Mouse (Mus musculus): ENCODE measurements around the gene Gpr19. TPM values are rescaled to one million over a fixed set of nuclear protein-coding genes. Genes with fewer than 3 reads are reported as not detected.

Gene Gpr19
- polyA plus RNA-seq, 1 experiment from 2014 or later, result 37.0 TPM

GRCm38 (mm10) chr6:134840346-134840745, 58.0 kb downstream of the Gpr19 start:
- Histone ChIP-seq H3K4me1 (no peaks in the 10 kb centered on the region), H3K27ac (replicated peaks) (no peak overlapping the region), H3K4me2 (no peak overlapping the region), H3K9ac (replicated peaks) (no peak overlapping the region), H3K27me3 (replicated peaks) (no peaks in the 10 kb centered on the region), H3K36me3 (peaks cover 7% of the 10 kb centered on the region; the same call in 1 of the 2 replicates), H3K4me3 (replicated peaks) (no peak overlapping the region), H3K9me3 (replicated peaks) (no peaks in the 10 kb centered on the region)
- ATAC-seq (ENCODE audit: low FRiP score), result no peak
- 78% methylated on average over 2 of the region's 2 CpGs for WGBS

GRCm38 (mm10) chr6:134838111-134838510, 60.3 kb downstream of the Gpr19 start:
- Histone ChIP-seq H3K4me2 (no peak overlapping the region), H3K27ac (replicated peaks) (no peak overlapping the region), H3K27me3 (replicated peaks) (no peaks in the 10 kb centered on the region), H3K9ac (replicated peaks) (no peak overlapping the region), H3K4me1 (no peaks in the 10 kb centered on the region), H3K36me3 (peaks cover 7% of the 10 kb centered on the region; the same call in 1 of the 2 replicates), H3K9me3 (replicated peaks) (no peaks in the 10 kb centered on the region), H3K4me3 (replicated peaks) (no peak overlapping the region)
- WGBS, result 93% methylated on average over 4 of the region's 4 CpGs
- ATAC-seq (ENCODE audit: low FRiP score), result no peak

- H3K27me3 ChIP-seq (replicated peaks), result no peaks in the 10 kb centered on the region
- H3K4me1 ChIP-seq, result peaks cover 10% of the 10 kb centered on the region
- no peak overlapping the region for H3K4me3 ChIP-seq (replicated peaks)
- no peak overlapping the region for H3K27ac ChIP-seq (replicated peaks)
- no peak overlapping the region for H3K9ac ChIP-seq (replicated peaks)
- H3K9me3 ChIP-seq (replicated peaks), result no peaks in the 10 kb centered on the region
- no peak for ATAC-seq (ENCODE audit: low FRiP score)
- no peak overlapping the region for H3K4me2 ChIP-seq
- 80% methylated on average over 9 of the region's 9 CpGs for WGBS
- H3K36me3 ChIP-seq, result peaks cover 7% of the 10 kb centered on the region; the same call in 1 of the 2 replicates
These were observed 63.7 kb downstream of the Gpr19 start for GRCm38 (mm10) chr6:134834585-134835251.

GRCm38 (mm10) chr6:134830776-134831175, 67.6 kb downstream of the Gpr19 start:
- peak overlapping the region; percentile 69 for H3K4me3 ChIP-seq (replicated peaks)
- H3K4me2 ChIP-seq, result peak overlapping the region; percentile 73
- no peaks in the 10 kb centered on the region for H3K36me3 ChIP-seq
- peaks cover 18% of the 10 kb centered on the region for H3K4me1 ChIP-seq
- H3K9ac ChIP-seq (replicated peaks), result peak overlapping the region; percentile 72
- no peak for ATAC-seq (ENCODE audit: low FRiP score)
- no peaks in the 10 kb centered on the region for H3K9me3 ChIP-seq (replicated peaks)
- 3% methylated on average over 10 of the region's 10 CpGs for WGBS
- peak overlapping the region; percentile 87 for H3K27ac ChIP-seq (replicated peaks)
- no peaks in the 10 kb centered on the region for H3K27me3 ChIP-seq (replicated peaks)

- H3K27ac ChIP-seq (replicated peaks), result peak within 1 kb of the TSS; percentile 87
- under 1% methylated on average over 49 of the region's 58 CpGs for WGBS
- peak; percentile 98 for ATAC-seq (ENCODE audit: low FRiP score)
- no peaks in the 10 kb centered on the region for H3K36me3 ChIP-seq
- peak within 1 kb of the TSS; percentile 73 for H3K4me2 ChIP-seq
- peak within 1 kb of the TSS; percentile 69 for H3K4me3 ChIP-seq (replicated peaks)
- no peaks in the 10 kb centered on the region for H3K27me3 ChIP-seq (replicated peaks)
- H3K9me3 ChIP-seq (replicated peaks), result no peaks in the 10 kb centered on the region
- peak within 1 kb of the TSS; percentile 72 for H3K9ac ChIP-seq (replicated peaks)
- peaks cover 18% of the 10 kb centered on the region for H3K4me1 ChIP-seq
These were observed 68.3 kb downstream of the Gpr19 start, which contains the start of gene Crebl2 for GRCm38 (mm10) chr6:134829786-134830700. Gene Crebl2, plus strand, starts transcription at chr6:134830154.

GRCm38 (mm10) chr6:134822844-134823243, 75.5 kb downstream of the Gpr19 start:
- Histone ChIP-seq H3K27ac (replicated peaks) (no peak overlapping the region), H3K9me3 (replicated peaks) (no peaks in the 10 kb centered on the region), H3K36me3 (no peaks in the 10 kb centered on the region), H3K4me2 (no peak overlapping the region), H3K4me3 (replicated peaks) (no peak overlapping the region), H3K27me3 (replicated peaks) (no peaks in the 10 kb centered on the region), H3K4me1 (no peaks in the 10 kb centered on the region), H3K9ac (replicated peaks) (no peak overlapping the region)
- ATAC-seq (ENCODE audit: low FRiP score), result no peak
- WGBS, result 72% methylated on average over 10 of the region's 10 CpGs

GRCm38 (mm10) chr6:134820411-134820810, 78.0 kb downstream of the Gpr19 start:
- Histone ChIP-seq H3K9ac (replicated peaks) (no peak overlapping the region), H3K4me2 (no peak overlapping the region)
- WGBS, result 39% methylated on average over 6 of the region's 6 CpGs

GRCm38 (mm10) chr6:134819741-134820140, 78.6 kb downstream of the Gpr19 start:
- no peaks in the 10 kb centered on the region for H3K4me1 ChIP-seq
- ATAC-seq (ENCODE audit: low FRiP score), result no peak
- no peaks in the 10 kb centered on the region for H3K27me3 ChIP-seq (replicated peaks)
- no peak overlapping the region for H3K4me2 ChIP-seq
- no peak overlapping the region for H3K4me3 ChIP-seq (replicated peaks)
- H3K9me3 ChIP-seq (replicated peaks), result no peaks in the 10 kb centered on the region
- no peaks in the 10 kb centered on the region for H3K36me3 ChIP-seq
- H3K9ac ChIP-seq (replicated peaks), result no peak overlapping the region
- 46% methylated on average over 5 of the region's 5 CpGs for WGBS
- no peak overlapping the region for H3K27ac ChIP-seq (replicated peaks)

More at GRCm38 (mm10) chr6:134820411-134820810, 78.0 kb downstream of the Gpr19 start:
- Histone ChIP-seq H3K36me3 (no peaks in the 10 kb centered on the region), H3K4me3 (replicated peaks) (no peak overlapping the region), H3K27me3 (replicated peaks) (no peaks in the 10 kb centered on the region), H3K9me3 (replicated peaks) (no peaks in the 10 kb centered on the region), H3K27ac (replicated peaks) (no peak overlapping the region), H3K4me1 (no peaks in the 10 kb centered on the region)
- no peak for ATAC-seq (ENCODE audit: low FRiP score)

Other genes starting within 250 kb of the Gpr19 start
- 5.2 and 6.6 TPM in 2 replicates for gene Dusp16, start 106.0 kb downstream of the Gpr19 start, polyA plus RNA-seq (2015; fragmentation: Nextera tagmentation; extraction: Ambion mirVana)
- gene Crebl2, start 68.4 kb downstream of the Gpr19 start, polyA plus RNA-seq (2015; fragmentation: Nextera tagmentation; extraction: Ambion mirVana), result 3.9 and 4.6 TPM in 2 replicates
- gene Cdkn1b, start 21.8 kb upstream of the Gpr19 start, polyA plus RNA-seq (2015; fragmentation: Nextera tagmentation; extraction: Ambion mirVana), result 15.7 and 17.3 TPM in 2 replicates
- gene Apold1, start 83.1 kb upstream of the Gpr19 start, polyA plus RNA-seq (2015; fragmentation: Nextera tagmentation; extraction: Ambion mirVana), result 4.0 and 4.1 TPM in 2 replicates
- 74.6 and 86.6 TPM in 2 replicates for gene Ddx47, start 113.0 kb upstream of the Gpr19 start, polyA plus RNA-seq (2015; fragmentation: Nextera tagmentation; extraction: Ambion mirVana)
- gene Gprc5a, start 167.1 kb upstream of the Gpr19 start, polyA plus RNA-seq (2015; fragmentation: Nextera tagmentation; extraction: Ambion mirVana), result 0.40 and 3.3 TPM in 2 replicates
- not detected in 2 replicates for gene Gprc5d, start 219.7 kb upstream of the Gpr19 start, polyA plus RNA-seq (2015; fragmentation: Nextera tagmentation; extraction: Ambion mirVana)